Mouse (Mus musculus): ENCODE measurements at regions not wholly inside any gene's neighbourhood (a gene's known extent, or its start where the extent isn't known, plus 50 kb on each side); places are given as distances from the start of the nearest gene placed in this dataset.
A peak's percentile ranks its signal among the peaks of the same experiment; 100 is the strongest.

GRCm38 (mm10) chr12:69101965-69102364, 57.0 kb downstream of the Rps29 start:
- 80% methylated on average over 3 of the region's 3 CpGs for WGBS
- H3K9ac ChIP-seq = no peak overlapping the region
- no peak overlapping the region for H3K4me2 ChIP-seq
- H3K27ac ChIP-seq = no peak overlapping the region
- no peaks in the 10 kb centered on the region for H3K36me3 ChIP-seq (ENCODE audit: poor library complexity, severe bottlenecking)
- no peaks in the 10 kb centered on the region for H3K9me3 ChIP-seq (replicated peaks)
- ATAC-seq = no peak
- H3K4me3 ChIP-seq = no peak overlapping the region
- H3K4me1 ChIP-seq = no peaks in the 10 kb centered on the region
- H3K27me3 ChIP-seq = no peaks in the 10 kb centered on the region

DNA sequence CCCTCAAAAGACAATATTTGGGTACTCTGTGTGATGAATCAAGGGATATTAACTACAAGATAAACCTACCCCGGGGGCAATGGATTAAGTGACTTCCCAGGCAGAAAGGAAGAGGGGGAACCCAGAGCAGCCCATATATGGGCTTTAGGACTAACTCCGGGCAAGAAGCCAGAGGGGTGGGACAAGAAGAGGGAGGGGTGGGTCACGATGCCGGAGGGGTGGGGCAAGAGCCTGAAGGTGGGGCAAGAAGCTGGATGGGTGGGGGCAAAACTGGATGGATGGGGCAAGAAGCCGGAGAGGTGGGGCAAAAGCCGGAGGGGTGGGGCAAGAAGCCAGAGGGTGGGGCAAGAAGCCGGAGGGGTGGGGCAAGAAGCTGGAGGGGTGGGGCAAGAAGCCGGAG, 64.1 kb downstream of the Rps29 start:
- Histone ChIP-seq H3K36me3 (ENCODE audit: poor library complexity, severe bottlenecking) (no peaks in the 10 kb centered on the region), H3K4me1 (no peaks in the 10 kb centered on the region), H3K27ac (no peak overlapping the region), H3K4me3 (no peak overlapping the region), H3K9ac (no peak overlapping the region), H3K4me2 (no peak overlapping the region), H3K9me3 (replicated peaks) (no peaks in the 10 kb centered on the region), H3K27me3 (no peaks in the 10 kb centered on the region)
- no peak for ATAC-seq
- WGBS = 88% methylated on average over 8 of the region's 8 CpGs

DNA sequence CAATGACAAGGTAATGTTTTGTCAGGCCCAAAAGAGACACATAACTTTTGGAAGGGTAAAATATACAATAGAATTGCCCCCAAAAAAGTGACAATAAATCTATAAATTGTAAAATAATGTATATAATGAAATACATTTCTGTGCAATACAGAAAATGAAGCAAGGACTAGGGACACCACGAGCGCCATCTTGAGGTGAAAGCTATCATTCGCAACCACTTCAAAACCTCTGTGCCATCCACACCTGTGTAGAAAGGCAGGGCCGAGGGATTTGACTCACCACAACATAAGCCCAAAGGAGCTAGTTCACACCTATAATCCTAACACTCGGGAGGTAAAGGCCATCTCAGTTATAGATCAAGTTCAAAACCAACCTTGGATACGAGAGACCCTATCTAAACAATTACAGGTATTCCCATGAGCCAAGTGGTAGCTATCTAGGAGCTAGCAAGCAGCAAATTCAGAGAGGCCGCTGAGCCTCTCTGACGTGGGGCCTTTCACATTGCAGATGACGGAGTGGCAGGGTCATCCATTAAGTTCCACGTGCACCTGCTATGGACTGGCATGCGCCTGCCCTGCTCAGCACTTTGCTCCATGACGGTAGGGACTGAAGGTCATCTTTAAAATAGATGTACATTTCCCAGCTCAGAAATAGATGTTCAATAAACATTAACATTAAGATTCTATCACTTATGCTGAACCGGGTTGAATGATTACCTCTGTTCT, 65.8 kb downstream of the Rps29 start:
- H3K27me3 ChIP-seq = no peaks in the 10 kb centered on the region
- H3K4me3 ChIP-seq = no peak overlapping the region
- WGBS = 68% methylated on average over 13 of the region's 13 CpGs
- no peaks in the 10 kb centered on the region for H3K9me3 ChIP-seq (replicated peaks)
- no peak overlapping the region for H3K27ac ChIP-seq
- no peak for ATAC-seq
- no peaks in the 10 kb centered on the region for H3K4me1 ChIP-seq
- H3K9ac ChIP-seq = no peak overlapping the region
- no peaks in the 10 kb centered on the region for H3K36me3 ChIP-seq (ENCODE audit: poor library complexity, severe bottlenecking)
- no peak overlapping the region for H3K4me2 ChIP-seq

GRCm38 (mm10) chr12:69087928-69088609, 70.9 kb downstream of the Rps29 start:
- Histone ChIP-seq H3K27ac (no peak overlapping the region), H3K4me3 (no peak overlapping the region; the same call in 1 of the 2 replicates), H3K9ac (peak overlapping the region; percentile 32; the same call in 1 of the 2 replicates), H3K27me3 (peaks cover 3% of the 10 kb centered on the region; the same call in 1 of the 2 replicates), H3K9me3 (replicated peaks) (no peaks in the 10 kb centered on the region), H3K4me1 (no peaks in the 10 kb centered on the region), H3K4me2 (peak overlapping the region; percentile 20; the same call in 1 of the 2 replicates), H3K36me3 (ENCODE audit: poor library complexity, severe bottlenecking) (no peaks in the 10 kb centered on the region)
- 63% methylated on average over 9 of the region's 9 CpGs for WGBS
- peak; percentile 71 for ATAC-seq

DNA sequence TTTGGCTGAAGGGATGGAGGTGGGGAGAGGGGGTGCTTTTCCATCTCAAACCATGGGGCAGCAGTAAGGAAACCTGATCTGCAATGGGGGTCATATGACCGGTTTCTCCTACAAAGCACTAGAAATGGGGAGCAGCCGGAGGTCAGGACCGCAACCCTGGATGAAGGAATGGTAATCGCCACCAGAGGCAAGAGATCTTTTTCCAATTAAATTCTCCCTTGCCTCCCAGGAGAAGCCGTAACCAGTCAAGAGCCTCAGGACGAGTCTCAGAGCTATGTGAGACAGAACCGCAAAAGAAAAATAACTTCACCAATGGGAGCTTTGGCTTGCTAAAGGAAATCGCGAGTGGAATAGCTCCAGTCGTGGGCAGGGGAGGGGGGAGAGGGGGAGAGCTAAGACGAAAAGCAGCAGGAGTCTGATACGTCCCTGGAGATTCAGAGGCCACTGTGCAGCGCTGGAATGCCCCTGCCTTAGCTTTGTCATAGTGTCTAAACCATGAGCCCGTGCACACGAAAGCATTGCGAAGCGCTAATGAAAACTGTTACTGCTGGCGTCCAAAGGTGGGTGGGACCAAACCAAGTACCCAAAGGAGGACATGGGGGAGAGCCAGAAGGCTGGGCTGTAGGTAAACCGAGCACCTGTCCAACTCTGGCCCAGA, 73.3 kb downstream of the Rps29 start:
- Histone ChIP-seq H3K4me3 (no peak overlapping the region), H3K27ac (no peak overlapping the region), H3K9ac (no peak overlapping the region), H3K4me2 (peak overlapping the region; percentile 32), H3K4me1 (no peaks in the 10 kb centered on the region), H3K27me3 (peaks cover 3% of the 10 kb centered on the region; the same call in 1 of the 2 replicates), H3K36me3 (ENCODE audit: poor library complexity, severe bottlenecking) (no peaks in the 10 kb centered on the region), H3K9me3 (replicated peaks) (no peaks in the 10 kb centered on the region)
- ATAC-seq = no peak
- WGBS = 36% methylated on average over 19 of the region's 19 CpGs

DNA sequence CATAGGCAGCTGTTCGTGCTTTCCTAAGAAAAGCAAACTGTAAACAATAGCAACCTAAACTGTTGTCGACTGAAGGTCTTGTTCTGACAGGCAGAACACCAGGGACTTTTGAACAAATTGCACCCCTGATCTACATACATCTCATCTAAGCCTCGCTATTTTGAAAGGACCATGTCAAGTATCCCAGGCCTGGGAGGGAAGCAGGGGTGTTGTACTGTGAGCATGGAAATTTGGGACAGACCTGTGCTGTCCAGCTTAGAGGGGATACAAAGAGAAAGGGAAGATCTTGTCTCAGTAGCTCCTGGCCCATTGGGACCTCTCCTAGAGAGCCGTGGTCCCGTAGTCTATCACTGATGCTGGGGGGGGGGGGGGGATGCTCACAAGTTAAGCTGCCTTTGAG, 74.3 kb downstream of the Rps29 start:
- Histone ChIP-seq H3K9me3 (replicated peaks) (no peaks in the 10 kb centered on the region), H3K4me1 (no peaks in the 10 kb centered on the region), H3K4me3 (no peak overlapping the region), H3K27ac (no peak overlapping the region), H3K4me2 (no peak overlapping the region), H3K27me3 (peaks cover 3% of the 10 kb centered on the region; the same call in 1 of the 2 replicates), H3K36me3 (ENCODE audit: poor library complexity, severe bottlenecking) (no peaks in the 10 kb centered on the region), H3K9ac (no peak overlapping the region)
- no peak for ATAC-seq
- 75% methylated on average over 5 of the region's 5 CpGs for WGBS

DNA sequence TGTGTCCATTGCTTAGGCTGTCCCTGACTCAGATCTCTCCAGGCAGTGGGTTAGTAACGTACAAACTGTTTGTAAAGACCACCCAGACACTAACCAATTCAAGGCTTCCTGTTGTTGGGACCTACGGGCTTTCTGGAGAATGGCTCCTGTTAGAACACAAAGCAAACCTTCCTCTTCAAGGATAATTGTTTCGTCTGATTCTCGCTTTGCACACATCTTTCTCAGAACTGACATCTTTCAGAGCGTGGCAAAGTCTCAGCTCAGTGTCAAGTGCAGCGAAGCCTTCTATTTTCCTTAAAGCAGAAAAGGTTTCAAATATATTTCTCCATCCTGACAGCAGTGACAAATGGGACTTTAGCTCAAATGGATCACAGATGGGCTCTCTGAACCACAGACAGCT, 76.9 kb downstream of the Rps29 start:
- Histone ChIP-seq H3K4me1 (no peaks in the 10 kb centered on the region), H3K27me3 (peaks cover 3% of the 10 kb centered on the region; the same call in 1 of the 2 replicates), H3K27ac (no peak overlapping the region), H3K36me3 (ENCODE audit: poor library complexity, severe bottlenecking) (no peaks in the 10 kb centered on the region), H3K4me2 (no peak overlapping the region), H3K9ac (no peak overlapping the region), H3K4me3 (no peak overlapping the region), H3K9me3 (replicated peaks) (no peaks in the 10 kb centered on the region)
- no peak for ATAC-seq
- 49% methylated on average over 6 of the region's 6 CpGs for WGBS

- H3K9me3 ChIP-seq (replicated peaks) = no peaks in the 10 kb centered on the region
- no peak overlapping the region for H3K27ac ChIP-seq
- H3K4me1 ChIP-seq = no peaks in the 10 kb centered on the region
- no peak for ATAC-seq
- H3K4me2 ChIP-seq = no peak overlapping the region
- H3K4me3 ChIP-seq = no peak overlapping the region
- H3K27me3 ChIP-seq = no peaks in the 10 kb centered on the region
- H3K36me3 ChIP-seq (ENCODE audit: poor library complexity, severe bottlenecking) = no peaks in the 10 kb centered on the region
- H3K9ac ChIP-seq = no peak overlapping the region
- 91% methylated on average over 4 of the region's 4 CpGs for WGBS
These were observed 119.4 kb downstream of the Rps29 start for GRCm38 (mm10) chr12:69039553-69039952.

- 66% methylated on average over 17 of the region's 17 CpGs for WGBS
- 0 out of 2 replicates have a peak, but pooled peaks have one; percentile 19 for ATAC-seq
- H3K4me2 ChIP-seq = peak overlapping the region; percentile 25; the same call in 1 of the 2 replicates
These were observed 135.4 kb downstream of the Rps29 start for GRCm38 (mm10) chr12:69023594-69023993.

DNA sequence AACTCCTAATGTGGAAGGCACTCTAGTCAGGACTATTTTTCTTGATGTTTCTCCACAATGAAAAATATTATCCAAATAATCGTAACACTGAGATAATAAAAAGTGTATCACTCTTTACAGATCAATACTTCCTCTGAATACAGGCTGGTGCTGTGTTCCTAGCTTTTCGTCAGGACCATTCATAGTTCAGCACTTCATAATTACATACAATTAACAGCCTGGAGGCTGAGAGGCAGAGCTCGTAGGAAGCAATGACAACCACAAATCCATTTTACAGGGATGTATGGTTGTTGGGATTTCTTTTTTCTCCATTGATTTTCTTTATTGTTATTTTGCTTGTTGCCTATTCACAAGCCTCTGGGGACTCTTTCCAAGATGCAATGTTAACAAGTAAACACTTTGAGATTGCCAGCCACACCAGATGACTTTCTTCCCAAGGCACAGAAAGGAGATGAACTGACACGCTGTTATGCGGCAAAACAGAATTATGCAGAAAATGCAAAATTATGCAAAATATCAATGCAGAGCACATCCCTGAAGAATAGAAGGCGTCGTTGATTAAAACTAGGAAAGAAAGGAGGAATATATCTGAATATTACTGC, 142.2 kb downstream of the Rps29 start:
- no peaks in the 10 kb centered on the region for H3K27me3 ChIP-seq
- no peaks in the 10 kb centered on the region for H3K4me1 ChIP-seq
- ATAC-seq = peak; percentile 69; the same call in 1 of the 2 replicates
- H3K9me3 ChIP-seq (replicated peaks) = peaks cover 7% of the 10 kb centered on the region; the same call in 1 of the 2 replicates
- H3K4me2 ChIP-seq = no peak overlapping the region
- H3K36me3 ChIP-seq (ENCODE audit: poor library complexity, severe bottlenecking) = no peaks in the 10 kb centered on the region
- no peak overlapping the region for H3K9ac ChIP-seq
- 75% methylated on average over 7 of the region's 7 CpGs for WGBS
- H3K4me3 ChIP-seq = no peak overlapping the region
- no peak overlapping the region for H3K27ac ChIP-seq

More at GRCm38 (mm10) chr12:69023594-69023993, 135.4 kb downstream of the Rps29 start:
- no peaks in the 10 kb centered on the region for H3K36me3 ChIP-seq (ENCODE audit: poor library complexity, severe bottlenecking)
- H3K4me3 ChIP-seq = no peak overlapping the region
- H3K27ac ChIP-seq = no peak overlapping the region
- no peaks in the 10 kb centered on the region for H3K27me3 ChIP-seq
- H3K9me3 ChIP-seq (replicated peaks) = no peaks in the 10 kb centered on the region
- H3K9ac ChIP-seq = no peak overlapping the region
- H3K4me1 ChIP-seq = no peaks in the 10 kb centered on the region

DNA sequence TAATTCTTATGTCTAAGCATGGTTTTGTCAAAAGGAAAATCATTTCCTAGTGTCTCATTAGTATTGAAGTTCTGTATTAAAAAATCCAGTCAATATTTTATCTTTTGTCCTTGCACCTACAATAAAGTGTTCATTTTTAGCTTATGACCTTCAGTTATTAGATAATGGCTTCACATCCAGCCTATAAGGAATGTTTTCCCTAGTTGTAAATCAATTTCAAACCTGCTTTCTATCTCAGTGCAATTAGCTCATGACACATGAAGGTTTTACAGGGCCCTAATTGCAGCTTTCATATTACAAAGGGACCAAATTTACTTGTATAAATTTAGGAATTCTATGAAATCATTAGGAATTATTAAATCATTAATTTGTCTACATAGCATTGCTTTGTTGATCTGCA, 153.8 kb downstream of the Rps29 start:
- H3K4me3 ChIP-seq = no peak overlapping the region
- no peak overlapping the region for H3K4me2 ChIP-seq
- H3K36me3 ChIP-seq (ENCODE audit: poor library complexity, severe bottlenecking) = no peaks in the 10 kb centered on the region
- ATAC-seq = no peak
- H3K9ac ChIP-seq = no peak overlapping the region
- H3K4me1 ChIP-seq = no peaks in the 10 kb centered on the region
- H3K27me3 ChIP-seq = no peaks in the 10 kb centered on the region
- no peak overlapping the region for H3K27ac ChIP-seq
- no peaks in the 10 kb centered on the region for H3K9me3 ChIP-seq (replicated peaks)

DNA sequence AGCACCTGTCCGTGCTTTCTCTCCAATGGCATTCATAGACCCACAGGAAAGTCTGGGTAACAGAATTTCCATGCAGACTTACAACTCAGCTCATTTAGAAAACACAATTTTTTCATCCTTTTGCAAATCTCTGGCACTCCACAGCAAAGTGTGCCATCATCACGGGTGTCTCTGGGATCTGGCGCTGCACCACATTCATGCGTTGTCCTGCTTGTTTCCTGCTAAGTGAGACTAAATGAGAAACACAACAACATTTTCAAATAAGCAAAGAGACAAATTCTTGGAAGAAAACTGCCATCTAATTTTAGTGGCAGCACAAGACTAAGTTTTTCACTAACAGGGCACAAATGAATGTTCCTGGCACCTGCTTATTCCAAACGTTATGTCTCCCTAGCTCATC, 156.9 kb downstream of the Rps29 start:
- no peak overlapping the region for H3K4me2 ChIP-seq
- no peak overlapping the region for H3K27ac ChIP-seq
- no peak overlapping the region for H3K9ac ChIP-seq
- no peaks in the 10 kb centered on the region for H3K27me3 ChIP-seq
- no peaks in the 10 kb centered on the region for H3K9me3 ChIP-seq (replicated peaks)
- no peak for ATAC-seq
- no peak overlapping the region for H3K4me3 ChIP-seq
- no peaks in the 10 kb centered on the region for H3K36me3 ChIP-seq (ENCODE audit: poor library complexity, severe bottlenecking)
- H3K4me1 ChIP-seq = no peaks in the 10 kb centered on the region
- WGBS = 88% methylated on average over 5 of the region's 5 CpGs
